Mouse (Mus musculus): Measurements from ENCODE around the gene S100b. TPM values are rescaled to one million over a fixed set of nuclear protein-coding genes. Genes with fewer than 3 reads are reported as not detected.

Gene S100b
- polyA plus RNA-seq, 1 experiment from 2014 or later, result 1.4 TPM

GRCm38 (mm10) chr10:76253079-76253478, 574 bp upstream of the S100b start:
- H3K4me3 ChIP-seq (ENCODE audit: low read depth, low read length), result no peak overlapping the region
- H3K4me2 ChIP-seq (ENCODE audit: low read length), result no peak overlapping the region
- no peaks in the 10 kb centered on the region for H3K27me3 ChIP-seq (replicated peaks; ENCODE audit: control insufficient read depth, insufficient read depth, low read length)
- H3K9ac ChIP-seq (ENCODE audit: low read length), result no peak overlapping the region
- H3K36me3 ChIP-seq (ENCODE audit: control insufficient read depth, insufficient read depth, low read length), result no peaks in the 10 kb centered on the region
- H3K9me3 ChIP-seq (ENCODE audit: control insufficient read depth, low read length), result no peaks in the 10 kb centered on the region
- H3K27ac ChIP-seq (ENCODE audit: low read depth), result no peak overlapping the region
- 95% methylated on average over 1 of the region's 1 CpGs for WGBS
- ATAC-seq (replicated peaks; ENCODE audit: low FRiP score, low TSS enrichment, low read depth) (no peak), DNase-seq (ENCODE audit: low spot score) (no peak)
- no peaks in the 10 kb centered on the region for H3K4me1 ChIP-seq (replicated peaks; ENCODE audit: control insufficient read depth, insufficient read depth, low read length)

GRCm38 (mm10) chr10:76255617-76256016, 2.0 kb downstream of the S100b start:
- H3K27ac ChIP-seq (ENCODE audit: low read depth), result no peak overlapping the region
- H3K4me1 ChIP-seq (replicated peaks; ENCODE audit: control insufficient read depth, insufficient read depth, low read length), result no peaks in the 10 kb centered on the region
- no peak overlapping the region for H3K4me3 ChIP-seq (ENCODE audit: low read depth, low read length)
- ATAC-seq (replicated peaks; ENCODE audit: low FRiP score, low TSS enrichment, low read depth) (no peak), DNase-seq (ENCODE audit: low spot score) (no peak)
- no peaks in the 10 kb centered on the region for H3K36me3 ChIP-seq (ENCODE audit: control insufficient read depth, insufficient read depth, low read length)
- H3K27me3 ChIP-seq (replicated peaks; ENCODE audit: control insufficient read depth, insufficient read depth, low read length), result no peaks in the 10 kb centered on the region
- H3K9me3 ChIP-seq (ENCODE audit: control insufficient read depth, low read length), result no peaks in the 10 kb centered on the region
- H3K9ac ChIP-seq (ENCODE audit: low read length), result no peak overlapping the region
- 73% methylated on average over 6 of the region's 6 CpGs for WGBS
- no peak overlapping the region for H3K4me2 ChIP-seq (ENCODE audit: low read length)

GRCm38 (mm10) chr10:76257231-76257630, 3.6 kb downstream of the S100b start:
- no peak overlapping the region for H3K4me3 ChIP-seq (ENCODE audit: low read depth, low read length)

GRCm38 (mm10) chr10:76257719-76258390, 4.2 kb downstream of the S100b start:
- no peaks in the 10 kb centered on the region for H3K9me3 ChIP-seq (ENCODE audit: control insufficient read depth, low read length)
- DNase-seq (ENCODE audit: low spot score), result no peak
- no peaks in the 10 kb centered on the region for H3K36me3 ChIP-seq (ENCODE audit: control insufficient read depth, insufficient read depth, low read length)
- H3K9ac ChIP-seq (ENCODE audit: low read length), result no peak overlapping the region
- H3K4me2 ChIP-seq (ENCODE audit: low read length), result no peak overlapping the region
- H3K4me1 ChIP-seq (replicated peaks; ENCODE audit: control insufficient read depth, insufficient read depth, low read length), result no peaks in the 10 kb centered on the region
- ATAC-seq (replicated peaks; ENCODE audit: low FRiP score, low TSS enrichment, low read depth), result no peak
- H3K4me3 ChIP-seq (ENCODE audit: low read depth, low read length), result no peak overlapping the region
- no peaks in the 10 kb centered on the region for H3K27me3 ChIP-seq (replicated peaks; ENCODE audit: control insufficient read depth, insufficient read depth, low read length)
- H3K27ac ChIP-seq (ENCODE audit: low read depth), result no peak overlapping the region
- WGBS, result 77% methylated on average over 12 of the region's 12 CpGs

More at GRCm38 (mm10) chr10:76257231-76257630, 3.6 kb downstream of the S100b start:
- Histone ChIP-seq H3K4me1 (replicated peaks; ENCODE audit: control insufficient read depth, insufficient read depth, low read length) (no peaks in the 10 kb centered on the region), H3K4me2 (ENCODE audit: low read length) (no peak overlapping the region), H3K9ac (ENCODE audit: low read length) (no peak overlapping the region), H3K36me3 (ENCODE audit: control insufficient read depth, insufficient read depth, low read length) (no peaks in the 10 kb centered on the region), H3K9me3 (ENCODE audit: control insufficient read depth, low read length) (no peaks in the 10 kb centered on the region), H3K27me3 (replicated peaks; ENCODE audit: control insufficient read depth, insufficient read depth, low read length) (no peaks in the 10 kb centered on the region), H3K27ac (ENCODE audit: low read depth) (no peak overlapping the region)
- ATAC-seq (replicated peaks; ENCODE audit: low FRiP score, low TSS enrichment, low read depth), result no peak
- WGBS, result 90% methylated on average over 7 of the region's 7 CpGs
- DNase-seq (ENCODE audit: low spot score), result no peak

- DNase-seq (ENCODE audit: low spot score) (no peak), ATAC-seq (replicated peaks; ENCODE audit: low FRiP score, low TSS enrichment, low read depth) (no peak)
- Histone ChIP-seq H3K4me2 (ENCODE audit: low read length) (no peak overlapping the region), H3K27ac (ENCODE audit: low read depth) (no peak overlapping the region), H3K9ac (ENCODE audit: low read length) (no peak overlapping the region), H3K27me3 (replicated peaks; ENCODE audit: control insufficient read depth, insufficient read depth, low read length) (no peaks in the 10 kb centered on the region), H3K9me3 (ENCODE audit: control insufficient read depth, low read length) (no peaks in the 10 kb centered on the region), H3K36me3 (ENCODE audit: control insufficient read depth, insufficient read depth, low read length) (peaks cover 5% of the 10 kb centered on the region), H3K4me3 (ENCODE audit: low read depth, low read length) (no peak overlapping the region), H3K4me1 (replicated peaks; ENCODE audit: control insufficient read depth, insufficient read depth, low read length) (no peaks in the 10 kb centered on the region)
- 67% methylated on average over 18 of the region's 18 CpGs for WGBS
Measured at GRCm38 (mm10) chr10:76259566-76260232, 6.0 kb downstream of the S100b start.

GRCm38 (mm10) chr10:76260358-76261059, 6.9 kb downstream of the S100b start:
- ATAC-seq (replicated peaks; ENCODE audit: low FRiP score, low TSS enrichment, low read depth) (no peak), DNase-seq (ENCODE audit: low spot score) (no peak)
- Histone ChIP-seq H3K4me3 (ENCODE audit: low read depth, low read length) (no peak overlapping the region), H3K4me1 (replicated peaks; ENCODE audit: control insufficient read depth, insufficient read depth, low read length) (no peaks in the 10 kb centered on the region), H3K36me3 (ENCODE audit: control insufficient read depth, insufficient read depth, low read length) (peaks cover 11% of the 10 kb centered on the region), H3K27me3 (replicated peaks; ENCODE audit: control insufficient read depth, insufficient read depth, low read length) (no peaks in the 10 kb centered on the region), H3K9ac (ENCODE audit: low read length) (no peak overlapping the region), H3K9me3 (ENCODE audit: control insufficient read depth, low read length) (no peaks in the 10 kb centered on the region), H3K27ac (ENCODE audit: low read depth) (no peak overlapping the region), H3K4me2 (ENCODE audit: low read length) (no peak overlapping the region)
- 50% methylated on average over 11 of the region's 11 CpGs for WGBS

- Histone ChIP-seq H3K4me2 (ENCODE audit: low read length) (no peak overlapping the region), H3K9ac (ENCODE audit: low read length) (no peak overlapping the region), H3K27me3 (replicated peaks; ENCODE audit: control insufficient read depth, insufficient read depth, low read length) (no peaks in the 10 kb centered on the region), H3K36me3 (ENCODE audit: control insufficient read depth, insufficient read depth, low read length) (peaks cover 20% of the 10 kb centered on the region), H3K4me1 (replicated peaks; ENCODE audit: control insufficient read depth, insufficient read depth, low read length) (no peaks in the 10 kb centered on the region), H3K4me3 (ENCODE audit: low read depth, low read length) (no peak overlapping the region), H3K9me3 (ENCODE audit: control insufficient read depth, low read length) (no peaks in the 10 kb centered on the region), H3K27ac (ENCODE audit: low read depth) (no peak overlapping the region)
- ATAC-seq (replicated peaks; ENCODE audit: low FRiP score, low TSS enrichment, low read depth) (peak; percentile 66), DNase-seq (ENCODE audit: low spot score) (no peak)
- WGBS, result 49% methylated on average over 3 of the region's 3 CpGs
Measured at GRCm38 (mm10) chr10:76261447-76261846, 7.8 kb downstream of the S100b start.

GRCm38 (mm10) chr10:76262431-76262830, 8.8 kb downstream of the S100b start:
- Histone ChIP-seq H3K4me2 (ENCODE audit: low read length) (no peak overlapping the region), H3K4me1 (replicated peaks; ENCODE audit: control insufficient read depth, insufficient read depth, low read length) (no peaks in the 10 kb centered on the region), H3K36me3 (ENCODE audit: control insufficient read depth, insufficient read depth, low read length) (peaks cover 28% of the 10 kb centered on the region), H3K27ac (ENCODE audit: low read depth) (no peak overlapping the region), H3K9ac (ENCODE audit: low read length) (no peak overlapping the region), H3K4me3 (ENCODE audit: low read depth, low read length) (no peak overlapping the region), H3K9me3 (ENCODE audit: control insufficient read depth, low read length) (no peaks in the 10 kb centered on the region), H3K27me3 (replicated peaks; ENCODE audit: control insufficient read depth, insufficient read depth, low read length) (no peaks in the 10 kb centered on the region)
- WGBS, result 72% methylated on average over 4 of the region's 4 CpGs
- no peak for ATAC-seq (replicated peaks; ENCODE audit: low FRiP score, low TSS enrichment, low read depth)
- no peak for DNase-seq (ENCODE audit: low spot score)

Measured in intestine, embryonic 14.5 days (tissue).